Mouse (Mus musculus) myocyte (in vitro differentiated cells): ENCODE data around the gene Slitrk5. TPM values are rescaled to one million over a fixed set of nuclear protein-coding genes. Genes with fewer than 3 reads are reported as not detected.

Experiments
- H3K27me3 ChIP-seq: one replicate; pipeline ENCODE4 v1.6.1; 2011; ENCODE audit not compliant: control insufficient read depth, insufficient read depth, insufficient read length
- H3K36me3 ChIP-seq: one replicate; pipeline ENCODE4 v1.6.1; 2011; ENCODE audit not compliant: control insufficient read depth, insufficient read depth
- H3K4me2 ChIP-seq: one replicate; pipeline ENCODE4 v1.6.1; 2011; ENCODE audit warnings: low read depth, control low read depth
- H3K4me3 ChIP-seq: one replicate; pipeline ENCODE4 v1.5.1; 2011; ENCODE audit warnings: mild to moderate bottlenecking, control low read depth, moderate library complexity
- H3K79me2 ChIP-seq: one replicate; pipeline ENCODE4 v1.6.1; 2011; ENCODE audit not compliant: control insufficient read depth, insufficient read depth
- H3ac ChIP-seq: one replicate; pipeline ENCODE4 v1.6.1; 2011; ENCODE audit not compliant: control insufficient read depth, insufficient read length
- CEBPB ChIP-seq: IDR thresholded peaks from 2 replicates; pipeline ENCODE4 v1.6.1; 2011; ENCODE audit warnings: mild to moderate bottlenecking, moderate library complexity; ENCODE audit not compliant: poor library complexity, insufficient read depth, severe bottlenecking
- E2F4 ChIP-seq: IDR thresholded peaks from one replicate; pipeline ENCODE4 v1.6.1; 2011; ENCODE audit warnings: mild to moderate bottlenecking, control low read depth, moderate library complexity; ENCODE audit not compliant: insufficient read depth
- MAX ChIP-seq: IDR thresholded peaks from one replicate; pipeline ENCODE4 v1.6.1; 2011; ENCODE audit warnings: low read depth, mild to moderate bottlenecking, control low read depth
- MYOD1 ChIP-seq, 3 experiments: IDR thresholded peaks; one replicate each; pipeline ENCODE4 v1.6.1; 2011; ENCODE audit warnings: control low read depth in 2 of 3, low read depth in 2 of 3, mild to moderate bottlenecking in 2 of 3, moderate library complexity in 1 of 3; ENCODE audit not compliant: insufficient read length in 2 of 3, control insufficient read depth in 1 of 3
- MYOG ChIP-seq, 3 experiments: IDR thresholded peaks; one replicate each; pipeline ENCODE4 v1.6.1; 2011; ENCODE audit warnings: control low read depth in 2 of 3, low read depth in 2 of 3, mild to moderate bottlenecking in 2 of 3; ENCODE audit not compliant: insufficient read length in 2 of 3, control insufficient read depth in 1 of 3, insufficient read depth in 1 of 3
- POLR2A ChIP-seq: IDR thresholded peaks from one replicate; pipeline ENCODE4 v1.6.1; 2011; ENCODE audit warnings: low read depth, mild to moderate bottlenecking, control low read depth, moderate library complexity; ENCODE audit not compliant: insufficient read length
- POLR2AphosphoS2 ChIP-seq: IDR thresholded peaks from one replicate; pipeline ENCODE4 v1.6.1; 2011; ENCODE audit warnings: low read depth, control low read depth; ENCODE audit not compliant: insufficient read length
- REST ChIP-seq: IDR thresholded peaks from one replicate; pipeline ENCODE4 v1.6.1; 2011; ENCODE audit warnings: mild to moderate bottlenecking, control low read depth, moderate library complexity; ENCODE audit not compliant: insufficient read depth, insufficient read length
- SRF ChIP-seq: IDR thresholded peaks from one replicate; pipeline ENCODE4 v1.6.1; 2011; ENCODE audit warnings: low read depth; ENCODE audit not compliant: control insufficient read depth, insufficient read length
- TCF12 ChIP-seq: IDR thresholded peaks from one replicate; pipeline ENCODE4 v1.6.1; 2011; ENCODE audit warnings: mild to moderate bottlenecking, control low read depth; ENCODE audit not compliant: poor library complexity, insufficient read depth, severe bottlenecking
- TCF3 ChIP-seq: IDR thresholded peaks from one replicate; pipeline ENCODE4 v1.6.1; 2011; ENCODE audit warnings: low read depth, control low read depth; ENCODE audit not compliant: insufficient read length
- USF1 ChIP-seq: IDR thresholded peaks from one replicate; pipeline ENCODE4 v1.6.1; 2011; ENCODE audit warnings: low read depth, mild to moderate bottlenecking, control low read depth, moderate library complexity
- polyA plus RNA-seq: library from polyadenylated mRNA; unstranded; fragments of >200 nt; fragmentation: generic; extraction: Trizol; gene quantifications from one replicate; pipeline ENCODE4 v1.2.1, GENCODE M21; 2012; ENCODE audit warnings: missing spikeins

The Slitrk5 gene
- polyA plus RNA-seq, result 0.04 TPM

DNA sequence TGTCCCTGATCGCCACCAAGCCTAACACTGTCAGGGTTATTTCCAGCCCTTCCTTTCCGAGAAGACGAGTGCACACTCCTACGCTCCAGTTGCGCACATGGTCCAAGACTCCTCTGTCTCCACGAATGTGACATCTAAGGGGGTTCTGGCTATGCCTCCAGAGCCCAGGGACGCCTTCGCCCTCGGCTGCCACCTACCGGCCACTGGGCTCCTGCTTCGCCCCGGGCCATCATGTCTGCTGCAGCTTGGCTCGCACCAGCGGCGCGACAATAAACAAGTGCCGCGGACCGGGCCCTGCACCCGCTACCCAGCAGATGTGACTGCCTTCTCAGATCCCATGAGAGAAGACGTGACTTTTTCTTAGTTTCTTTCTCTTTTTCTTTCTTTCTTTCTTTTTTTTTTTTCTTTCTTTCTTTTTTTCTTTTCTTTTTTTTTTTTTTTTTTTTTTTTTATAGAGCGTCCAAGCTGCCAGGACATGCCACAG is at the start of gene Slitrk5:
TSS of gene Slitrk5 (plus strand) at position 434 of the 484 bp plus-strand sequence.
- H3K4me2 ChIP-seq, result no peak within 1 kb of the TSS
- H3K4me3 ChIP-seq, result no peak within 1 kb of the TSS
- H3ac ChIP-seq, result no peak within 1 kb of the TSS
- no peaks in the 10 kb centered on the region for H3K36me3 ChIP-seq
- no peaks in the 10 kb centered on the region for H3K79me2 ChIP-seq
- TF ChIP-seq POLR2A (no peak), USF1 (no peak), MYOD1 (IDR thresholded peaks at IDR 0.05; ENCODE audit: control insufficient read depth in 1 of 3, insufficient read length in 2 of 3, low read depth in 2 of 3) (no peak)
- H3K27me3 ChIP-seq, result no peaks in the 10 kb centered on the region

DNA sequence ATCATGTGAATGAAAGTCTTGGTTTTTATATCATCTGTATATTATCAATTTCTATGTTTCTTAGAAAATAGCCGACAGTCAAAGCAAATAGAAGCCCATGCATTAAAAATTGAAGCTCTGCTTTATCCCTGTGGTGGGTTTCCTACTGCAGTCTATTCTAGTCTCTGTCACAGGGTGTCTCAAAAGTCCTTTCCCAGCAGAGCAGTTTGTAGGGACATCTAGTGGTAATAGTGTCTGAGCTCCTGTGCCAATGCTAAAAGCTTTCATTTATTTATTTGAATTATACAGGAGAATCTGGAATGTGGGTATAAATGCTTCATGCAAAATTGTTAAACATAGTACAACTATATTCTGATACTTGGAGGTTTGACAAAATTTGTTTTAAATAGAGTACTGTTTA is 2.0 kb upstream of the Slitrk5 start:
- Histone ChIP-seq H3K4me2 (no peak overlapping the region), H3K27me3 (no peaks in the 10 kb centered on the region), H3K36me3 (no peaks in the 10 kb centered on the region), H3ac (no peak overlapping the region), H3K79me2 (no peaks in the 10 kb centered on the region), H3K4me3 (no peak overlapping the region)
- TF ChIP-seq SRF, result no peak
- TF ChIP-seq CEBPB, result no peak
- no peak for TF ChIP-seq USF1
- no peak for TF ChIP-seq E2F4
- no peak for TF ChIP-seq POLR2AphosphoS2
- no peak for TF ChIP-seq TCF12
- TF ChIP-seq MYOG (IDR thresholded peaks at IDR 0.05; ENCODE audit: control insufficient read depth in 1 of 3, insufficient read depth in 1 of 3, insufficient read length in 2 of 3, low read depth in 2 of 3), result no peak

DNA sequence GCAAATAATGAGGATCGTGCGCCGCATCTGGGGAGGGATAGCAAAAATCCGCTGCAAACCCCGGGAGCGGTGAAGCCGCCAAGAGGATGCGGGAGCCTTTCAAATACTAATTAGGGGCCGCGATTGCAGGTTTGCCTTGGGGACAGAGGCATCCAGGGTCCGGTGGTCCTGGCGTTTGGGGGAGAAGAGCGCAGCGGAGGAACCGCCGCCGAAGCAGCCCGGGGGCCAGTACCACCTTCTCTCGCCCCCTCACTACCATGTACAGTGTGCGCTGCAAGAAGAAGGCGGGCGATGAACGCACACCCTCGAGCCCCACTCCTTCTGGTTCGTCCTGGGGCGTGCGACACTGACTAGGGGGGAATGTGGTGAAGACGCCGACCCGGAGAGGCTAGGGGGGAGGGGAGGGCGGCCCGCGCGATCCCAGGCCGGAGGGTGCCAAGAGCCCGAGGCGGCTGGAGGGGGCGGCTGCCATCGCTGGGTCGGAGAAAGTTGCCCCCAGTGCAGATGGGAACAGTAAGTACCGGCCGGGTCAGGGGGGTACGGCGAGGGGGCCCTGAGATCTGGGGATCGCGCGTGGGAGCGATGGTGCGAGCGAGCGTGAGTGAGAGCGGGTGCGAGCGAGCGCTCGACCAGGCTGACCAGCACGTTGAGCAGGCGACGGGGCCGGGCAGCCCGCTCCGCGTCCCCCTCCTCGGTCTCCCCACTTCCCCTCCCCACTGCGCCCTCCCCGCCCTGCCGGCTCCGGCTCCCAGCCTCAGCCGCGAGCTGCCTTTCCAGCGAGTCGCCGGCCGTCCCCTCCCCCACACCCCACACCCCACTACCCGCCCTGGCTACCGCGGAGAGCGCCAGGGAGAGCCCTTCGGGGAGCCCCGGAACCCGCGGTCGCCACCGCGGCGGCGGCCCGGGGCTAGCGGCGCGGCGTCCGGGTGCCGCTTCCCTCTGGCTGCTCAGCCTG is 591 bp downstream of the Slitrk5 start:
- H3K27me3 ChIP-seq, result no peaks in the 10 kb centered on the region
- H3ac ChIP-seq, result no peak overlapping the region
- no peaks in the 10 kb centered on the region for H3K79me2 ChIP-seq
- no peaks in the 10 kb centered on the region for H3K36me3 ChIP-seq
- no peak overlapping the region for H3K4me2 ChIP-seq
- H3K4me3 ChIP-seq, result no peak overlapping the region
- TF ChIP-seq USF1 (no peak), TCF12 (no peak), SRF (no peak), REST (no peak), POLR2A (no peak), POLR2AphosphoS2 (no peak), MYOD1 (IDR thresholded peaks at IDR 0.05; ENCODE audit: control insufficient read depth in 1 of 3, insufficient read length in 2 of 3, low read depth in 2 of 3) (no peak), MYOG (IDR thresholded peaks at IDR 0.05; ENCODE audit: control insufficient read depth in 1 of 3, insufficient read depth in 1 of 3, insufficient read length in 2 of 3, low read depth in 2 of 3) (no peak), CEBPB (no peak), E2F4 (no peak), TCF3 (no peak), MAX (no peak)

DNA sequence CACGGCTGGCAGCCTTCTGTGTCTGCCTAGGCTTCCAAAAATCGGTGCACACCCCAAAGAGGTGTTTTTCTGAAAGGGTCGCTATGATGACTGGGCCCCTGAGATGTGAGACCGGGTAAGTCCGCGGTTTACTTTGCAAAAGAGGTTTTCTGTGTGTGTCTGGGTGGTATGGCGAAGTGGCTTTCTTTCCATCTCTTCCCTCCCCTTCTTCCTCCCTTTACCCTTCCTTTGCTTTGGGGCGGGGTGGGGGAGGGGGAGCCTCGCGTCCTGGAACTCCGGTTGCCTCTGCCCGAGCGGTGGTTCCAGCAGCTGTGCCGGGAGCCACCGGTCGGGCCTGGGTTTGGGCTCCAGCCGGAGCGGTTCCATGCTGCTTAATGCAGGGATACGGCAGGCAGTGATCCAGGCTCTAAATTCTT is 1.3 kb downstream of the Slitrk5 start:
- H3K4me3 ChIP-seq, result no peak overlapping the region
- H3K36me3 ChIP-seq, result no peaks in the 10 kb centered on the region
- H3K79me2 ChIP-seq, result no peaks in the 10 kb centered on the region
- H3ac ChIP-seq, result no peak overlapping the region
- H3K27me3 ChIP-seq, result no peaks in the 10 kb centered on the region
- no peak overlapping the region for H3K4me2 ChIP-seq
- TF ChIP-seq MYOD1 (IDR thresholded peaks at IDR 0.05; ENCODE audit: control insufficient read depth in 1 of 3, insufficient read length in 2 of 3, low read depth in 2 of 3) (no peak), CEBPB (no peak), SRF (no peak), REST (no peak), TCF12 (no peak), POLR2A (no peak), MAX (no peak), TCF3 (no peak), E2F4 (no peak), POLR2AphosphoS2 (no peak), USF1 (no peak), MYOG (IDR thresholded peaks at IDR 0.05; ENCODE audit: control insufficient read depth in 1 of 3, insufficient read depth in 1 of 3, insufficient read length in 2 of 3, low read depth in 2 of 3) (no peak)
